Mouse (Mus musculus) CH12F3 (cell line): ENCODE data around the gene Uchl4.

ENCODE experiments used
- in situ Hi-C: fragments of 300-500 bp; cut with MboI; formaldehyde crosslinking; loops from 2 replicates; pipeline ENCODE4 v1.14.3; 2020; ENCODE audit warnings: low sequenced_read_pairs

The Uchl4 gene

DNA sequence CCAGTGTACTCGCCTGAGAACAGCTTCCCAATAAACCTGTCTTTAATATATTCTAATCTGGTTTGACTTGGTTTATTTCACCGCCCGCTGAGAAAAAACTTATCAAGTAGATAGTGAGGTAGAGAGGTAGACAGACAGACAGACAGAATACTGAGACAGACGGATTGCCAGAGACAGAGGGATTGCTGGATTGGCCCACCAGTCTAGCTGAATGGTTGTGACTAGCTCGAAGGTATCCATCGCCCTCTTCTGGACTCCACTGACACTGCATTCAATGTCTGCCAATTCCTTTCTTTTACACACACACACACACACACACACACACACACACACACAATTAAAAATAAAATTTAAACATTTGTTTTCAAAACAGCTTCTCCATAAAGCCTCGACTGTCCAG is 37.6 kb downstream of the Uchl4 start:
- in situ Hi-C loops: no loop called here

DNA sequence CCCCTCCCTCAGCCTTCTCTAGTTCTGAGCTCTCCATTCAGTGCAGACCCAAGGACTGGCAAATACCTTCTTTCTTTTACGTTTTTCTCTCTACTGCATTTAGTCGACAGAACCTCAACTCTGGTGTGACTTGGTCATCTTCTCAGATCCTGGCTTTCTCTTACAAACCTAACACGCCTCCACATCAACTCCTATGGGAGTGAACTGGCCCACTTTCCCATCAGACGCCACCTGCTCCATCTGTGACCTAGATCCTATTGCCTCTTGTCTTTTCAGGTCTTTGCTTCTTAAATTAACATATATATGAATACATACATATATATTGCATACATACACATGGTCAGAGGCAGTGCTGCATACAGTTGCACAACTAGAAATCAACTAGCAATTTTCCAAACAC is 38.8 kb downstream of the Uchl4 start:
- in situ Hi-C loops: no loop called here

DNA sequence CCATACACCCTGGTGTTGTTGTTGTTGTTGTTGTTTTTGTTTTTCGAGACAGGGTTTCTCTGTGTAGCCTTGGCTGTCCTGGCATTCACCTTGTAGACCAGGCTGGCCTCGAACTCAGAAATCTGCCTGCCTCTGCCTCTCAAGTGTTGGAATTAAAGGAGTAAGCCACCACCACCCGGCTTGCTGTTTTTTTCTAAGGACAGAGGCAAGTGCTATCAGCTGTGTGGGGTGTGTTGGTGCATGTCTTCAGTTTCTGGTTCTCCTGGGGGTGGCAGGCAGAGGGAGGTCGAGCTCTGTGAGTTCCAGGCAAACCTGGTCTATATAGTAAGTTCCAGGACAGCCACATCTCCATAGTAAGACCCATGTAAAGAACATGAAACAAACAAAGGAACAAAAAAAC is 39.3 kb downstream of the Uchl4 start:
- in situ Hi-C loops: no loop called here

DNA sequence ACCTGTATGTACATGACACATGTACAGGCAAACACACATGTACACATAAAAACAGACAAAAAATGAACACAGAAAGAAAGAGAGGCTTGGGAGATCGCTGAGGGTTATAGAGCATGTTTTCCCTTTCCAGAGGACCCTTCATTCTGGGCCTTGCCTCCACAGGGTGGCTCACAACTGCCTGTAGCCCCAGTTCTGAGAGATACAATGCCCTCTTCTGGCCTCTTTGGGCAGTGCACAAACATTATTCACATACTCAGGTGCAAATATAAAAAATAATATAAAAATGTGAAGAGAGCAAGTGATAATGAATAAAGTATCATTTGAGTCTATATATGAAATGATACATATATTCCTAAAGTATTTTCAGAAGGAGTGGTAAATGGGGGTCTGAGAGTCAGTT is 39.9 kb downstream of the Uchl4 start:
- in situ Hi-C loops: no loop called here

DNA sequence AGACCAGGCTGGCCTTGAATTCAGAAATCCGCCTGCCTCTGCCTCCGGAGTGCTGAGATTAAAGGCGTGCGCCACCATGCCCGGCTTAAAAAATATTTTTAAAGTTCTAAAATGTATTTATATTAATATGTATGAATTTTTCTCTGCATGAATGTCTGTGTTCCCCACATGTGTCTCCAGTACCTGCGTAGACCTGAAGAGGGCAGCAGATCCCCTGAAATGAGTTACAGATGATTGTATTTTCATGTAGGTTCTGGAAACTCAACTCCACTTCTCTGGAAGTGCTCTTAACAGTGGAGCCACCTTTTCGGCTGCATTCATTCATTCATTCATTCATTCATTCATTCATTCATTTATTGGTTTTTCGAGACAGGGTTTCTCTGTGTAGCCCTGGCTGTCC is 42.7 kb downstream of the Uchl4 start:
- in situ Hi-C loops: no loop called here

DNA sequence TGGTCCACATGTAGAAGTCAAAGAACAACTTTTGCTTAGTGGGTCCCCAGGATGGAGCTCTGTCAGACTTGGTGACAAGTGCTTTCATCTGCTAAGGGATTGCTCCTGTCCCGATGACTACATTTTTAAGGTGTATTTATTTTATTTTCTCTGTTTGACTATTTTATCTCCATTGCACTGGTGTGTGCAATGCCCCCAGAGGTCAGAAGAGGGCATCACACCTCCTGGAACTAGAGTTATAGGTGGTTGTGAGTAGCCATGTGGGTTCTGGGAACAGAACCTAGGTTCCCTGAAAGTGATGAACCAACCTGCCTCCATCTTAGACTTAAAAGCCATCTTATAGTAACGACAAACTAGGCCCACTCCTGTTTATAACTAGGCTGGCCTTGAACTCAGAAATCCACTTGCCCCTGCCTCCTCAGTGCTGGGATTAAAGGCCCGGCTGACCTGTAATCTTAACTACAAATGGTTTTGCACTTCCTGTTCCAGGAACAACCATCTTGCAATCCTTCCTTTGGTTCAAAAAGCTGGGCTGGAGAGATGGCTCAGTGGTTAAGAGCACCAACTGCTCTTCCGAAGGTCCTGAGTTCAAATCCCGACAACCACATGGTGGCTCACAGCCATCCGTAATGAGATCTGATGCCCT is 43.8 kb downstream of the Uchl4 start:
- in situ Hi-C loops: no loop called here

DNA sequence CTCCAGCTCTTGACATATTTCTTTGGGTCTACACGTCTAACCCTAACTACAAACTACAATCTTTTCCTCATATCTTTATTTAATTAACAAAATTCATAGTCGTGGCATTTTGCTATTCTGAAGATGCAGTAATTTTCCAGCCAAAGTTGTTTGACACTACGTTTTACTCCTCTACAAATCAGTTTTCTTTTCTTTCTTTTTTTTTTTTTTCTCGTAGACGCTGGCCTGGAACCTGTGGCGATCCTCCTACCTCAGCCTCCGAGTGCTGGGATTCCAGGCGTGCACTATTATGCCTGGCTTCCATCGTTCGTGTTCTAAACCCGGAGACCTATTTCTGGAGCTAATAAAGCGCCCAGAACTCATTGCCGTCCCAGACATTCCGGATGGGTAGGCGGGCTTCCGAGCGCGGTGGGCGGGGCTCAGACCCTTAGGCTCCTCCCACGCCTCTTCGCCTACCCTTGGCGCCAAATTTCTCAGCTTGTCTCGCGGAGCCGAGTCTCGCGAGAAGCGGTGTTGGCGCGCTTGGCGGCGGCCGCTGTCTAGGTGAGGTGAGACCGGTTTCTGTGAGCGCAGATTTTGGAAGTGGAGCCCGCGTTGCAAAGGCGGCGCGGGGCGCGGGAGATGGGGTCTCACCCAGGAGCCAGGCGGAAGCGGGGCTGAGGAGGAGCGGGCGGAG is 46.2 kb downstream of the Uchl4 start, which contains the start of gene Tipin:
Tipin (plus strand) TSS at position 477 of the 676 bp plus-strand sequence.
- in situ Hi-C loops: no loop called here

DNA sequence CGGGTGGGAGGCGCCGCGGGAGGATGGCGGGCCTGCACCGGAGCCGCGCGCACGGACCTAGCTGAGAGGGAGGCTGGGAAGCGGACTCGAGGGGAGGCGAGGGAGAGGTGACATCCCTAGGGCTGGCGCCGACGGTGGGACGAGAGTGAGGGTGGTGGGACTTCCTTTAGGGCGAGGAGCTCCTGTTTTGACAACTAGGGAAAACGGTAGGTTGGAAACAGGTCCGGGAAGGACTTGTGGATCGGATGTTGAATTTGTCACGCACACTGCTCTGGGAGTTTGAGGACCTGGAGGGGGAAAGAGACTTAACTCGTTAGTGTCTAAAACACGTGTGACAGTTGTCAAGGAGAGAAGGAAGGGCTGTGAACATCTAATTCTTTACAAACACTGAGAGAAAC is 46.8 kb downstream of the Uchl4 start:
- in situ Hi-C loops: no loop called here

DNA sequence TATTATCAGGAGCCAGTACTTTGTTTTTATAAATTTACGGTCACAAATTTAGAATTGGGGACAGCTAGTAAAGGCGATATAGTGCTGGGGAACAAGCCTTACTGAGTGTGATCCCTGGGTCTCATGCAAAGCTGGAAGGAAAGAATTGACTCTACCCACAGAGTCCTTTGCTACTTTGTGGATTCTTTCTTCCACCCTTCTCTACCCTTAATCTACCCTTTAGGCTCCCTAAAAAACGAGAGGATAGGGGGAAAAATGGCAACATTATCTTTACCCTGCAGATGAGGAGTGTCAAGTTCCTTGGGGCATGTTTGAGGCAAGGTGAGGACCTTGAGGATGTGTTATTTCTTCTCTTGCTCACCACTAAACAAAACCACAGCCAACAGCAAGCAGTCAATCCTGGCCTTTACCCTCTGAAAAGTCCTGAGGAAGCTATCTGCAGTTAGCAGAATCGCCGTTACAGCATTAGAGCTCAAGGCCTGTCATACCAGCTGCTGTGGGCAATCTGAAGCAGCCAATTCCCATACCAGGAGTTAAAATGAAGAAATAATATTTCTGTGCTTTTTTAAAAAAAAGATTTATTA is 47.5 kb downstream of the Uchl4 start:
- in situ Hi-C loops: no loop called here
